Mouse (Mus musculus) yolk sac, embryonic 10.5 days (tissue): ENCODE data around the gene Tmem86b.
A peak's percentile ranks its signal among the peaks of the same experiment; 100 is the strongest.

Experiments used
- DNase-seq: peaks from one replicate; pipeline ENCODE4 v3.0.0-alpha.2; 2017; ENCODE audit warnings: low spot score

The Tmem86b gene

GRCm38 (mm10) chr7:4631031-4631430, at the start of gene Tmem86b:
Gene Tmem86b (minus strand): TSS chr7:4631422.
- DNase-seq, result peak; percentile 70

- no peak for DNase-seq
Observed at GRCm38 (mm10) chr7:4675200-4675599, 44.0 kb upstream of the Tmem86b start.

- DNase-seq, result no peak
Observed at GRCm38 (mm10) chr7:4674114-4674731, 43.0 kb upstream of the Tmem86b start.

- no peak for DNase-seq
Observed at GRCm38 (mm10) chr7:4671956-4672355, 40.7 kb upstream of the Tmem86b start.

GRCm38 (mm10) chr7:4670655-4671255, 39.5 kb upstream of the Tmem86b start:
- no peak for DNase-seq

GRCm38 (mm10) chr7:4669156-4669555, 37.9 kb upstream of the Tmem86b start:
- DNase-seq, result no peak

- peak; percentile 28 for DNase-seq
Observed at GRCm38 (mm10) chr7:4668506-4668905, 37.3 kb upstream of the Tmem86b start.

- no peak for DNase-seq
Observed at GRCm38 (mm10) chr7:4666871-4667270, 35.6 kb upstream of the Tmem86b start.

- DNase-seq, result no peak
Observed at GRCm38 (mm10) chr7:4663742-4664141, 32.5 kb upstream of the Tmem86b start.

GRCm38 (mm10) chr7:4663179-4663578, 32.0 kb upstream of the Tmem86b start:
- no peak for DNase-seq

- DNase-seq, result no peak
Observed at GRCm38 (mm10) chr7:4659911-4660443, 28.8 kb upstream of the Tmem86b start.

GRCm38 (mm10) chr7:4658912-4659551, 27.8 kb upstream of the Tmem86b start, which contains the start of gene Ppp6r1:
Gene Ppp6r1 (minus strand): TSS chr7:4659019.
- peak; percentile 94 for DNase-seq

GRCm38 (mm10) chr7:4658128-4658907, 27.1 kb upstream of the Tmem86b start:
- no peak for DNase-seq

GRCm38 (mm10) chr7:4657521-4658127, 26.4 kb upstream of the Tmem86b start:
- DNase-seq, result peak; percentile 65

GRCm38 (mm10) chr7:4656818-4657217, 25.6 kb upstream of the Tmem86b start:
- DNase-seq, result no peak

- DNase-seq, result no peak
Observed at GRCm38 (mm10) chr7:4655916-4656315, 24.7 kb upstream of the Tmem86b start.

- no peak for DNase-seq
Observed at GRCm38 (mm10) chr7:4655393-4655792, 24.2 kb upstream of the Tmem86b start.

GRCm38 (mm10) chr7:4654221-4654620, 23.0 kb upstream of the Tmem86b start:
- DNase-seq, result no peak

GRCm38 (mm10) chr7:4653780-4654179, 22.6 kb upstream of the Tmem86b start:
- no peak for DNase-seq

GRCm38 (mm10) chr7:4653351-4653750, 22.1 kb upstream of the Tmem86b start:
- no peak for DNase-seq

GRCm38 (mm10) chr7:4652726-4653125, 21.5 kb upstream of the Tmem86b start:
- no peak for DNase-seq

GRCm38 (mm10) chr7:4651581-4651980, 20.4 kb upstream of the Tmem86b start:
- DNase-seq, result peak; percentile 25
